Mouse (Mus musculus): Measurements from ENCODE around the gene Polrmt. TPM values are rescaled to one million over a fixed set of nuclear protein-coding genes. Genes with fewer than 3 reads are reported as not detected.

Polrmt gene
- polyA plus RNA-seq, 1 experiment: 104 TPM

- no peak for TF ChIP-seq CTCF (IDR thresholded peaks at IDR 0.05; ENCODE audit: borderline replicate concordance, control insufficient read depth, extremely low read depth, insufficient read depth, low read length, poor library complexity)
- no peak for TF ChIP-seq POLR2A (IDR thresholded peaks at IDR 0.05; ENCODE audit: control insufficient read depth, extremely low read depth, insufficient read depth, low read length, poor library complexity)
- H3K36me3 ChIP-seq (ENCODE audit: control insufficient read depth, insufficient read depth, low read length): no peaks in the 10 kb centered on the region
- H3K27me3 ChIP-seq (ENCODE audit: control insufficient read depth, insufficient read depth, low read length): no peaks in the 10 kb centered on the region
- H3K4me3 ChIP-seq (ENCODE audit: control insufficient read depth, insufficient read depth, low read length): no peak overlapping the region
- H3K4me1 ChIP-seq (replicated peaks; ENCODE audit: control insufficient read depth, insufficient read depth, low read length): 0 out of 2 replicates have a peak, but pooled peaks cover 4% of the 10 kb centered on the region
- H3K27ac ChIP-seq (ENCODE audit: control insufficient read depth, insufficient read depth, low read length): no peak overlapping the region
- 98% methylated on average over 6 of the region's 6 CpGs for WGBS
- DNase-seq: no peak
These were observed 47.9 kb downstream of the Polrmt start for GRCm38 (mm10) chr10:79698459-79698858.

DNA sequence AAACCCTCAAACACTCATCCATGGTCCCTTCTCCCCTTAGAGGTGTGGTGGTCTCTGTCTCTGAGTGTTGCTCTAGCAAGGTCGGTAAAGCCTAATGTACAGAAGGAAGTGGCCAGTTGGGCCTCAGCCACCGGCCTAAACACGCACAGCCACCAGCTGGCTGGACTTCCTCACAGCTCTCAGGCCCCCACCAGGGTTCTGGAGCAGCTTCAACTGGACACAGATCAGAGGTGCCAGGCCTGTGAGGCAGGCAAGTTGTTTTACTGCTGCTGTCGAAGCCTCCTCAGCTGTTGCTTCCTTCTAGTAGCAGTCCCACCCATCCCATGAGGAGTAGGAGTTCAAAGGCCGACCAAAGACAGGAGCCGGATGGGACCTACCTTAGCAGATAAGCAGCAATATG lies 48.5 kb downstream of the Polrmt start:
- Histone ChIP-seq H3K4me1 (replicated peaks; ENCODE audit: control insufficient read depth, insufficient read depth, low read length) (0 out of 2 replicates have a peak, but pooled peaks cover 4% of the 10 kb centered on the region), H3K27me3 (ENCODE audit: control insufficient read depth, insufficient read depth, low read length) (no peaks in the 10 kb centered on the region), H3K36me3 (ENCODE audit: control insufficient read depth, insufficient read depth, low read length) (no peaks in the 10 kb centered on the region), H3K27ac (ENCODE audit: control insufficient read depth, insufficient read depth, low read length) (no peak overlapping the region), H3K4me3 (ENCODE audit: control insufficient read depth, insufficient read depth, low read length) (no peak overlapping the region)
- no peak for DNase-seq
- WGBS: 81% methylated on average over 6 of the region's 6 CpGs
- TF ChIP-seq POLR2A (IDR thresholded peaks at IDR 0.05; ENCODE audit: control insufficient read depth, extremely low read depth, insufficient read depth, low read length, poor library complexity) (no peak), CTCF (IDR thresholded peaks at IDR 0.05; ENCODE audit: borderline replicate concordance, control insufficient read depth, extremely low read depth, insufficient read depth, low read length, poor library complexity) (no peak)

- no peaks in the 10 kb centered on the region for H3K27me3 ChIP-seq (ENCODE audit: control insufficient read depth, insufficient read depth, low read length)
- 88% methylated on average over 9 of the region's 9 CpGs for WGBS
- 0 out of 2 replicates have a peak, but pooled peaks cover 4% of the 10 kb centered on the region for H3K4me1 ChIP-seq (replicated peaks; ENCODE audit: control insufficient read depth, insufficient read depth, low read length)
- H3K27ac ChIP-seq (ENCODE audit: control insufficient read depth, insufficient read depth, low read length): no peak overlapping the region
- TF ChIP-seq POLR2A (IDR thresholded peaks at IDR 0.05; ENCODE audit: control insufficient read depth, extremely low read depth, insufficient read depth, low read length, poor library complexity) (no peak), CTCF (IDR thresholded peaks at IDR 0.05; ENCODE audit: borderline replicate concordance, control insufficient read depth, extremely low read depth, insufficient read depth, low read length, poor library complexity) (no peak)
- no peaks in the 10 kb centered on the region for H3K36me3 ChIP-seq (ENCODE audit: control insufficient read depth, insufficient read depth, low read length)
- H3K4me3 ChIP-seq (ENCODE audit: control insufficient read depth, insufficient read depth, low read length): no peak overlapping the region
- no peak for DNase-seq
These were observed 50.2 kb downstream of the Polrmt start for GRCm38 (mm10) chr10:79696129-79696651.

DNA sequence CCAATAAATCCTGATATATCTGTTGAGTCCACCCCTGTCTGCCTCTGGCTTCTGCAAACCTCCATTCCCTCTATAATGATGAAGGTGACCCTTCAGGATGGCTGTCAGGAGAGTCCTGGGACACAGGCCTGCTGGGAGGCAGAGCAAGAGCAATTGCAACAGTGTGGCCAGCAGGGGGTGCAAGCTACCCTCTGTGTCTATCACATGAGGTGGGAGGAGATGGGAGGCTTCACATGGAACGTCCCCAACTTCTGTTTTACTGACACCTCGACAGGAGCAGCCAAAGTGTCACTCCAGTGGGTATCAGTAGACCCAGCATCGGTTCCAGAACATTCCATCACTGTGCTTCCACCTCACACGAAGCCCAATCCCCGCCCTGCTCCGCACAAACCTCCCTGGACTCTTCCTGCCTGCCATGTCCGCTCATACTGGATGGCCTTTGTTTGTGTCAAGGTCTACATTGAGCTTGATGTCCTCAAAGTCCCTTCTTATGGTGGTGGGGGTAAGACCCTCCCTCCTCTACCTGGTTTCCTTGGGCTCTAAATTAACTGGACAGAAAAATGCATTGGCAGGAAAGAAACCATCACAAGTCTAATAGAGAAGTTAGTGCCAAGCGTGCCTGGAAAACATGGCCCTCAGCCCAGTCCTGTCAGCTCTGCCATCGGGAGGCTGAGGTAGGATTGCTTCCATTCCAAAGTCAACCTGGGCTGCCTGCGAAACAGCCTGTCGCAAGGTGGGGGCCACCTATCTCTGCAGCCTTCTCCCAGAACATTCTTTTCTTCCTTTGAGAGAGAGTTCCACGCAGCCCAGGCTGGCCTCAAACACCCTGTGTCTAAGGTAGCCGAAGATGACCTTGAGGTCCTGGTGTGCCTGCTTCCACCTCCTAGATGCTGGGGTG lies 50.9 kb downstream of the Polrmt start:
- Histone ChIP-seq H3K4me1 (replicated peaks; ENCODE audit: control insufficient read depth, insufficient read depth, low read length) (0 out of 2 replicates have a peak, but pooled peaks cover 4% of the 10 kb centered on the region), H3K27me3 (ENCODE audit: control insufficient read depth, insufficient read depth, low read length) (no peaks in the 10 kb centered on the region), H3K27ac (ENCODE audit: control insufficient read depth, insufficient read depth, low read length) (no peak overlapping the region), H3K36me3 (ENCODE audit: control insufficient read depth, insufficient read depth, low read length) (no peaks in the 10 kb centered on the region), H3K4me3 (ENCODE audit: control insufficient read depth, insufficient read depth, low read length) (no peak overlapping the region)
- 68% methylated on average over 13 of the region's 13 CpGs for WGBS
- peak; percentile 73 for DNase-seq
- TF ChIP-seq CTCF (IDR thresholded peaks at IDR 0.05; ENCODE audit: borderline replicate concordance, control insufficient read depth, extremely low read depth, insufficient read depth, low read length, poor library complexity): peak; percentile 84; the same call in 1 of the 2 replicates
- no peak for TF ChIP-seq POLR2A (IDR thresholded peaks at IDR 0.05; ENCODE audit: control insufficient read depth, extremely low read depth, insufficient read depth, low read length, poor library complexity)

- no peak for DNase-seq
- no peak overlapping the region for H3K27ac ChIP-seq (ENCODE audit: control insufficient read depth, insufficient read depth, low read length)
These were observed 52.1 kb downstream of the Polrmt start for GRCm38 (mm10) chr10:79694379-79694655.

GRCm38 (mm10) chr10:79693580-79694378 lies 52.6 kb downstream of the Polrmt start:
- DNase-seq: no peak
- Histone ChIP-seq H3K4me1 (replicated peaks; ENCODE audit: control insufficient read depth, insufficient read depth, low read length) (0 out of 2 replicates have a peak, but pooled peaks cover 4% of the 10 kb centered on the region), H3K27me3 (ENCODE audit: control insufficient read depth, insufficient read depth, low read length) (no peaks in the 10 kb centered on the region), H3K36me3 (ENCODE audit: control insufficient read depth, insufficient read depth, low read length) (peaks cover 5% of the 10 kb centered on the region), H3K4me3 (ENCODE audit: control insufficient read depth, insufficient read depth, low read length) (no peak overlapping the region), H3K27ac (ENCODE audit: control insufficient read depth, insufficient read depth, low read length) (no peak overlapping the region)
- 89% methylated on average over 12 of the region's 12 CpGs for WGBS
- TF ChIP-seq CTCF (IDR thresholded peaks at IDR 0.05; ENCODE audit: borderline replicate concordance, control insufficient read depth, extremely low read depth, insufficient read depth, low read length, poor library complexity) (no peak), POLR2A (IDR thresholded peaks at IDR 0.05; ENCODE audit: control insufficient read depth, extremely low read depth, insufficient read depth, low read length, poor library complexity) (no peak)

More at GRCm38 (mm10) chr10:79694379-79694655, 52.1 kb downstream of the Polrmt start:
- H3K4me3 ChIP-seq (ENCODE audit: control insufficient read depth, insufficient read depth, low read length): no peak overlapping the region
- TF ChIP-seq CTCF (IDR thresholded peaks at IDR 0.05; ENCODE audit: borderline replicate concordance, control insufficient read depth, extremely low read depth, insufficient read depth, low read length, poor library complexity) (no peak), POLR2A (IDR thresholded peaks at IDR 0.05; ENCODE audit: control insufficient read depth, extremely low read depth, insufficient read depth, low read length, poor library complexity) (no peak)
- WGBS: 93% methylated on average over 6 of the region's 6 CpGs
- H3K4me1 ChIP-seq (replicated peaks; ENCODE audit: control insufficient read depth, insufficient read depth, low read length): 0 out of 2 replicates have a peak, but pooled peaks cover 4% of the 10 kb centered on the region
- H3K36me3 ChIP-seq (ENCODE audit: control insufficient read depth, insufficient read depth, low read length): no peaks in the 10 kb centered on the region; the same call in 1 of the 2 replicates
- no peaks in the 10 kb centered on the region for H3K27me3 ChIP-seq (ENCODE audit: control insufficient read depth, insufficient read depth, low read length)
